Mouse (Mus musculus) small intestine, adult 2 months (tissue): ENCODE measurements around the gene Ccdc169.

Experiments
- CTCF ChIP-seq: fragments of 200-500 bp; IDR thresholded peaks from 2 replicates; pipeline ENCODE4 v1.5.1; 2012; ENCODE audit warnings: low read depth, mild to moderate bottlenecking, control low read depth, inconsistent platforms, low read length, moderate library complexity, mixed read lengths; ENCODE audit not compliant: insufficient replicate concordance, insufficient read length; ENCODE audit errors: extremely low read depth
- POLR2A ChIP-seq: fragments of 200-500 bp; IDR thresholded peaks from 2 replicates; pipeline ENCODE4 v1.6.1; 2012; ENCODE audit warnings: low read depth, mild to moderate bottlenecking, control low read depth, inconsistent platforms, low read length, moderate library complexity

DNA sequence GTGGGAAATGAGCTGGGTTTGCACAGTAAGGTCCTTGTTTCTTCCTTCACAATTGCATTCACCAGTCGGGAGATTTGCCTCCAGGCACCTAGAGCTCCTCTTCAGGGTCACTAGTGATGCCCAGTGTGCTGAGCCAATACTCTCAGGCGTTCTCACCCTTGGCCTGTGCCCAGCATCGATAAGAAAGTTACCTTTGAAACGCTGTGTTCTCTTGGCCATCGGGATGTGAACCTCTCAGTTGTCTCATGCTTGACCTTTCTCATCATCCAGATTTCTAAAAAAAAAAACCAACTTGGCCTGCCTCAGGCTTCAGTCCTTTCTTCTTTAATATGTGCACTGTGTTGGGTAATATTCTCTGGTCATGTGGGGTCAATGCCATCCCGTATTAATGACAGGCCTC, 9.3 kb downstream of the Ccdc169 start:
- TF ChIP-seq POLR2A (no peak), CTCF (no peak)
